Mouse (Mus musculus) kidney, adult 2 months (tissue): ENCODE results near the gene Zfyve1.

Source experiments
- CTCF ChIP-seq: fragments of 200-500 bp; conservative IDR thresholded peaks from 2 replicates; pipeline ENCODE4 v1.5.1; 2011; ENCODE audit warnings: low read depth, mild to moderate bottlenecking, control low read depth, low read length, moderate library complexity, mixed read lengths; ENCODE audit not compliant: insufficient read depth, insufficient read length
- POLR2A ChIP-seq: fragments of 200-500 bp; IDR thresholded peaks from one replicate; pipeline ENCODE4 v1.6.1; 2011; ENCODE audit warnings: low read depth, low read length, control low read depth

DNA sequence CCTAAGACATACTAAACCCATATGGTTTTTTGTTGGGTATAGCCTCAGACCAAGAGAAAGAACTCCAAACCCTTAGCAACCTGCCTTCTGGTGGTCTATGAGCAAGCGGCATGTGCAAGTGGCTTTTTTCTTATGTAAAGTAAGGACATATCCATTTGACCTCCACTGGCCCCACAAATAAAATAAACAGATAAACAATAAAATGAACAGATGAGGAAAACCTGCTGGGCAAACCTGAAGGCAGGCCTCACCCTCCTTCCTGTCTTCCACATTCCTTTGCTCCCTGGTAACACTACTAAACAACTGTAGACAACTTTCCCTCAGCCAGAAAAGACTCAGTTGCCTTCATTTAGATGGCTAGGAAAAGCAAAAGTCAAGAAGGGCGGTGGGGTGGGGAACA lies 18.7 kb downstream of the Zfyve1 start:
- TF ChIP-seq CTCF (no peak), POLR2A (no peak)
